Mouse (Mus musculus): ENCODE measurements at regions not wholly inside any gene's neighbourhood (a gene's known extent, or its start where the extent isn't known, plus 50 kb on each side); places are given as distances from the start of the nearest gene placed in this dataset.
"Not testable (repeated sequence)": the region's sequence is repeated elsewhere in the genome, so short reads cannot be mapped to it uniquely, and the experiment has no call there.

DNA sequence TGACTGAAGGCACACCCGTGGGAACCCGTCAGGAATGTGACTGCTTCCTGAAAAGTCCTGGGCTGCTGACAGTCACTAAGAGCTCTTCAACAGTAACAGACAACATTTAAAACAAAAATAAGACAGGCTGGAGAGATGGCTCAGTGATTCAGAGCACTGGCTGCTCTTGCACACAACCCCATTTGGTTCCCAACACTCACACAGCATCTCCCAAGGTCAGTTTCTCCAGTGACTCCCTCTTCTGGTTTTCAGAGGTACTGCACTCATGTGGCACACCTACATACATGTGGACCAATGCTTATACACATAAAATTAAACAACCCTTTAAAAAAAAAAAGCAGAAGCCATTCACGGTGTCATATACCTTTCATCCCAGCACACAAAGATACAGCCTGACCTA lies 305.8 kb upstream of the Asap2 start:
- not testable (repeated sequence) for DNase-seq

GRCm38 (mm10) chr12:20697276-20697675 lies 293.0 kb upstream of the Asap2 start:
- peak in 1 of 2 experiments; percentile 1 for DNase-seq
